Mouse (Mus musculus): ENCODE measurements at regions not wholly inside any gene's neighbourhood (a gene's known extent, or its start where the extent isn't known, plus 50 kb on each side); places are given as distances from the start of the nearest gene placed in this dataset.

DNA sequence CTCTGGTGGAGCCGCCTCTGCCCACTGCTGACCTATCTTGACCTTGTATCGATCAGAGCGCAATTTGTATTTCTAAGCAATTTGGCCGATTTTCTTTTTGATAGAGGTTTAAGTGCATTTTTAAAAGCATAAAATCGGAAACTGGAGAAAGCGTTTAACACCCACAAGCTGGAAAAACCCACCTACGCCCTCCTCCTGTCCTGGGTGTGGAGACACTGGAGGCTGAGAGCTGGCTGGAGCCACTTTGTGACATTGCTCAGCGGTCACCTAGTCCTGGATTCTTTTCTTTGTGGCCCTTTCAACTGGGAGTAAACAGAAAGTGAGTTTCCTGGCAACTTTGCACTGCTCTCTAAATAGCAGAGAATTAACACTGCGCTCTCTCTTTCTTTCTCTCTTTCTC lies 81.4 kb downstream of the Kcnrg start:
- Histone ChIP-seq H3K4me3 (replicated peaks in 1 of 3; ENCODE audit: low read depth in 2 of 3, low read length in 2 of 3, poor library complexity in 1 of 3) (no peak overlapping the region), H3K9ac (ENCODE audit: insufficient read depth, low read depth) (no peak overlapping the region), H3K27me3 (replicated peaks) (peaks cover 20% of the 10 kb centered on the region), H3K9me3 (replicated peaks; ENCODE audit: low read length) (peaks cover 8% of the 10 kb centered on the region), H3K4me1 (ENCODE audit: control insufficient read depth in 1 of 2, insufficient read depth in 2 of 2) (peaks cover 17 to 32% of the 10 kb centered on the region in 2 experiments), H3K79me2 (replicated peaks; ENCODE audit: control insufficient read depth, extremely low read depth, insufficient read depth, poor library complexity, severe bottlenecking) (no peaks in the 10 kb centered on the region), H3K36me3 (replicated peaks in 1 of 2; ENCODE audit: control insufficient read depth in 1 of 2, insufficient read depth in 1 of 2, low read length in 1 of 2) (no peaks in the 10 kb centered on the region), H3K27ac (ENCODE audit: insufficient read depth, low read depth) (no peak overlapping the region), H3K4me2 (ENCODE audit: insufficient read depth, low read depth, poor library complexity, severe bottlenecking) (no peak overlapping the region)
- TF ChIP-seq MEF2A (IDR thresholded peaks at IDR 0.05; ENCODE audit: borderline replicate concordance, low read depth, low read length) = no peak
- no peak for TF ChIP-seq RAD21 (IDR thresholded peaks at IDR 0.05; ENCODE audit: low read depth, low read length)
- TF ChIP-seq POLR2AphosphoS2 (IDR thresholded peaks at IDR 0.05; ENCODE audit: low read depth, low read length) = no peak
- TF ChIP-seq JUN (IDR thresholded peaks at IDR 0.05; ENCODE audit: insufficient read depth, low read depth, low read length) = no peak
- TF ChIP-seq GABPA (IDR thresholded peaks at IDR 0.05; ENCODE audit: insufficient replicate concordance, low read depth, low read length) = no peak
- TF ChIP-seq SIN3A (IDR thresholded peaks at IDR 0.05; ENCODE audit: low read length) = no peak
- no peak for TF ChIP-seq MAZ (IDR thresholded peaks at IDR 0.05; ENCODE audit: low read depth, low read length)
- no peak for TF ChIP-seq PAX5 (IDR thresholded peaks at IDR 0.05; ENCODE audit: low read length)
- TF ChIP-seq IRF4 (IDR thresholded peaks at IDR 0.05; ENCODE audit: low read depth, low read length) = no peak
- no peak for TF ChIP-seq POLR2A (IDR thresholded peaks at IDR 0.05; ENCODE audit: low read depth, low read length)
- TF ChIP-seq HCFC1 (IDR thresholded peaks at IDR 0.05; ENCODE audit: low read depth, low read length) = no peak
- no peak for DNase-seq (ENCODE audit: extremely low read depth)
- in situ Hi-C loops (cut with MboI; ENCODE audit: low pct_ligation_motif_present, low pct_unique_long_range_greater_than_20kb, low sequenced_read_pairs) = no loop called here
- dilution Hi-C loops (cut with MboI; ENCODE audit: extremely low pct_ligation_motif_present, extremely low pct_unique_long_range_greater_than_20kb, low sequenced_read_pairs) = no loop called here

DNA sequence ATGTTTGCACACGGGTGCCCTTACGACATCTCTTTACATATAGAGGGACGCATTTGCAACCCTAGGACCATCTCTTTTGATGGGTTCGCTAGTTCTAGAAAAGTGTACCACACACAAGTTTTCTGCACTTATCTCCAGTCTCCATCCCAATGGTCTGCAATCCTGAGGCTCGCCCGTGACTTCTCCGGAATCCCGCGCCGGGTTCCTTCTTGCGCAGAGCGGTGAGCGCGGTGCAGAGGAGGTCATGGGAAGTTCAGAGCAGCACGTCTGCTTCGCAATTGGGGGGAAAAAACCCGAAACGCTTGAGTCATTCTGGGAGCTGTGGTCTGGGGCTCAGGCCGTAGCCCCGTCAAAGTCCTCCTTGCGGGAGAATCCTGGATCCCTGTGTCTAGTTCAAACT lies 82.0 kb downstream of the Kcnrg start:
- Histone ChIP-seq H3K4me3 (replicated peaks in 1 of 3; ENCODE audit: low read depth in 2 of 3, low read length in 2 of 3, poor library complexity in 1 of 3) (no peak overlapping the region), H3K36me3 (replicated peaks in 1 of 2; ENCODE audit: control insufficient read depth in 1 of 2, insufficient read depth in 1 of 2, low read length in 1 of 2) (no peaks in the 10 kb centered on the region), H3K79me2 (replicated peaks; ENCODE audit: control insufficient read depth, extremely low read depth, insufficient read depth, poor library complexity, severe bottlenecking) (no peaks in the 10 kb centered on the region), H3K27ac (ENCODE audit: insufficient read depth, low read depth) (no peak overlapping the region), H3K4me1 (ENCODE audit: control insufficient read depth in 1 of 2, insufficient read depth in 2 of 2) (peaks cover 17 to 26% of the 10 kb centered on the region in 2 experiments), H3K9me3 (replicated peaks; ENCODE audit: low read length) (peaks cover 8% of the 10 kb centered on the region), H3K4me2 (ENCODE audit: insufficient read depth, low read depth, poor library complexity, severe bottlenecking) (no peak overlapping the region), H3K27me3 (replicated peaks) (peaks cover 20% of the 10 kb centered on the region), H3K9ac (ENCODE audit: insufficient read depth, low read depth) (no peak overlapping the region)
- no peak for DNase-seq (ENCODE audit: extremely low read depth)
- dilution Hi-C loops (cut with MboI; ENCODE audit: extremely low pct_ligation_motif_present, extremely low pct_unique_long_range_greater_than_20kb, low sequenced_read_pairs) = no loop called here
- TF ChIP-seq POLR2AphosphoS2 (IDR thresholded peaks at IDR 0.05; ENCODE audit: low read depth, low read length) (no peak), BHLHE40 (IDR thresholded peaks at IDR 0.05; ENCODE audit: low read depth, low read length) (no peak), TBP (conservative IDR thresholded peaks at IDR 0.05; ENCODE audit: low read depth, low read length) (no peak), IRF4 (IDR thresholded peaks at IDR 0.05; ENCODE audit: low read depth, low read length) (no peak), JUND (conservative IDR thresholded peaks at IDR 0.05; ENCODE audit: low read depth, low read length) (no peak), CTCF (conservative IDR thresholded peaks at IDR 0.05 in 1 of 2, IDR thresholded peaks at IDR 0.05 in 1 of 2; ENCODE audit: low read depth in 2 of 2, low read length in 2 of 2) (no peak), NRF1 (IDR thresholded peaks at IDR 0.05; ENCODE audit: low read depth, low read length) (no peak)
- in situ Hi-C loops (cut with MboI; ENCODE audit: low pct_ligation_motif_present, low pct_unique_long_range_greater_than_20kb, low sequenced_read_pairs) = no loop called here

Measured in CH12.LX (cell line).